Mouse (Mus musculus) liver, adult 2 months (tissue): ENCODE measurements around the gene Pitpnm1.

Experiments used
- CTCF ChIP-seq: fragments of 200-500 bp; IDR thresholded peaks from 2 replicates; pipeline ENCODE4 v1.5.1; 2011; ENCODE audit warnings: low read depth, low read length, control low read depth
- POLR2A ChIP-seq: fragments of 200-500 bp; IDR thresholded peaks from 2 replicates; pipeline ENCODE4 v1.6.1; 2011; ENCODE audit warnings: low read length, control low read depth; ENCODE audit not compliant: insufficient read depth; ENCODE audit errors: extremely low read depth

GRCm38 (mm10) chr19:4082219-4082965 is 17.4 kb upstream of the Pitpnm1 start:
- no peak for TF ChIP-seq CTCF
- TF ChIP-seq POLR2A, result no peak
